Mouse (Mus musculus) kidney, embryonic 15.5 days (tissue): ENCODE data around the gene Prap1. TPM values are rescaled to one million over a fixed set of nuclear protein-coding genes. Genes with fewer than 3 reads are reported as not detected.

Experiments used
- ATAC-seq: fragments of 200-750 bp; cut with Nextera tagmentation; replicated peaks from 2 replicates; pipeline ENCODE4 v1.8.0; 2017; ENCODE audit warnings: moderate TSS enrichment; ENCODE audit not compliant: low FRiP score
- H3K27ac ChIP-seq: fragments of 300-500 bp; sonication (generic); 2 replicates; pipeline ENCODE4 v1.5.1; 2015; ENCODE audit warnings: mild to moderate bottlenecking, inconsistent platforms
- H3K27me3 ChIP-seq: fragments of 300-500 bp; sonication (generic); 2 replicates; pipeline ENCODE4 v1.6.1; 2015; ENCODE audit warnings: inconsistent platforms
- H3K36me3 ChIP-seq: fragments of 300-500 bp; sonication (generic); 2 replicates; pipeline ENCODE4 v1.6.1; 2015; ENCODE audit warnings: inconsistent platforms
- H3K4me1 ChIP-seq: fragments of 300-500 bp; sonication (generic); 2 replicates; pipeline ENCODE4 v1.6.1; 2015; ENCODE audit warnings: inconsistent platforms
- H3K4me2 ChIP-seq: fragments of 300-500 bp; sonication (generic); 2 replicates; pipeline ENCODE4 v1.6.1; 2015; ENCODE audit warnings: moderate library complexity, mild to moderate bottlenecking, inconsistent platforms
- H3K4me3 ChIP-seq: fragments of 300-500 bp; sonication (generic); replicated peaks from 2 replicates; pipeline ENCODE4 v1.5.1; 2015; ENCODE audit warnings: mild to moderate bottlenecking, inconsistent platforms
- H3K9ac ChIP-seq: fragments of 300-500 bp; sonication (generic); 2 replicates; pipeline ENCODE4 v1.6.1; 2015; ENCODE audit warnings: mild to moderate bottlenecking, inconsistent platforms
- H3K9me3 ChIP-seq: fragments of 300-500 bp; sonication (generic); replicated peaks from 2 replicates; pipeline ENCODE4 v1.6.1; 2016; ENCODE audit warnings: inconsistent platforms
- whole genome bisulfite sequencing: fragments of 180-500 bp; shearing (Covaris S2); methylation state at CpG from one replicate; pipeline ENCODE4 v1.1.7; 2015; ENCODE audit warnings: mixed read lengths; 5-methylcytosine and 5-hydroxymethylcytosine counted together
- polyA plus RNA-seq: library from polyadenylated mRNA; unstranded; fragments of >200 nt; fragmentation: Nextera tagmentation; extraction: Ambion mirVana; gene quantifications from 2 replicates; pipeline ENCODE4 v1.2.1, GENCODE M21; 2015

Prap1 gene
- polyA plus RNA-seq, 1 experiment from 2014 or later, result not detected

GRCm38 (mm10) chr7:140144550-140144949, 51.4 kb downstream of the Prap1 start:
- ATAC-seq, result no peak
- H3K27me3 ChIP-seq, result no peaks in the 10 kb centered on the region
- WGBS, result 85% methylated on average over 4 of the region's 4 CpGs
- H3K9ac ChIP-seq, result no peak overlapping the region
- no peak overlapping the region for H3K4me2 ChIP-seq
- no peak overlapping the region for H3K27ac ChIP-seq
- no peaks in the 10 kb centered on the region for H3K9me3 ChIP-seq
- H3K4me3 ChIP-seq, result no peak overlapping the region
- H3K36me3 ChIP-seq, result peaks cover 19% of the 10 kb centered on the region; the same call in 1 of the 2 replicates
- H3K4me1 ChIP-seq, result no peaks in the 10 kb centered on the region

Other genes starting within 250 kb of the Prap1 start
- gene Kndc1, start 198.7 kb upstream of the Prap1 start, polyA plus RNA-seq, result 0.19 and 0.26 TPM in 2 replicates
- gene Utf1, start 149.6 kb upstream of the Prap1 start, polyA plus RNA-seq, result 0.31 TPM in 1 of 2 replicates, not detected in the other
- gene 6430531B16Rik, start 114.6 kb upstream of the Prap1 start, polyA plus RNA-seq, result 0.49 and 0.91 TPM in 2 replicates
- 1.4 and 2.1 TPM in 2 replicates for gene Adam8, start 100.8 kb upstream of the Prap1 start, polyA plus RNA-seq
- gene Zfp511, start 57.0 kb upstream of the Prap1 start, polyA plus RNA-seq, result 38.3 and 40.4 TPM in 2 replicates
- 52.6 and 58.0 TPM in 2 replicates for gene Tubgcp2, start 56.7 kb upstream of the Prap1 start, polyA plus RNA-seq
- gene Msx3, start 44.3 kb upstream of the Prap1 start, polyA plus RNA-seq, result not detected in 2 replicates
- gene Caly, start 10.8 kb upstream of the Prap1 start, polyA plus RNA-seq, result 1.4 and 2.1 TPM in 2 replicates
- 34.7 and 35.8 TPM in 2 replicates for gene Fuom, start 9.0 kb downstream of the Prap1 start, polyA plus RNA-seq
- gene Paox, start 22.4 kb downstream of the Prap1 start, polyA plus RNA-seq, result 18.0 and 23.3 TPM in 2 replicates
- 166 and 171 TPM in 2 replicates for gene Echs1, start 23.1 kb downstream of the Prap1 start, polyA plus RNA-seq
- gene Mtg1, start 44.2 kb downstream of the Prap1 start, polyA plus RNA-seq, result 26.3 and 28.1 TPM in 2 replicates
- 0.48 and 0.55 TPM in 2 replicates for gene Sprn, start 61.5 kb downstream of the Prap1 start, polyA plus RNA-seq
- not detected in 2 replicates for gene Olfr522, start 71.4 kb downstream of the Prap1 start, polyA plus RNA-seq
- not detected in 2 replicates for gene Olfr523, start 79.8 kb downstream of the Prap1 start, polyA plus RNA-seq
- not detected in 2 replicates for gene Olfr524, start 112.6 kb downstream of the Prap1 start, polyA plus RNA-seq
- not detected in 2 replicates for gene Cd163l1, start 124.9 kb downstream of the Prap1 start, polyA plus RNA-seq
- gene 5830411N06Rik, start 153.9 kb downstream of the Prap1 start, polyA plus RNA-seq, result not detected in 2 replicates
- gene Olfr525, start 227.5 kb downstream of the Prap1 start, polyA plus RNA-seq, result not detected in 2 replicates
- gene Olfr527, start 240.6 kb downstream of the Prap1 start, polyA plus RNA-seq, result not detected in 2 replicates